Mouse (Mus musculus) testis, adult 2 months (tissue): Measurements from ENCODE around the gene Mtrf1l.

Experiments
- CTCF ChIP-seq: fragments of 200-500 bp; IDR thresholded peaks from 2 replicates; pipeline ENCODE4 v1.5.1; 2012; ENCODE audit warnings: low read depth, mild to moderate bottlenecking, inconsistent platforms, low read length, moderate library complexity; ENCODE audit not compliant: control insufficient read depth, insufficient read depth, insufficient replicate concordance
- POLR2A ChIP-seq: fragments of 200-500 bp; IDR thresholded peaks from 2 replicates; pipeline ENCODE4 v1.6.1; 2012; ENCODE audit warnings: low read depth, mild to moderate bottlenecking, inconsistent platforms, low read length, moderate library complexity; ENCODE audit not compliant: control insufficient read depth

DNA sequence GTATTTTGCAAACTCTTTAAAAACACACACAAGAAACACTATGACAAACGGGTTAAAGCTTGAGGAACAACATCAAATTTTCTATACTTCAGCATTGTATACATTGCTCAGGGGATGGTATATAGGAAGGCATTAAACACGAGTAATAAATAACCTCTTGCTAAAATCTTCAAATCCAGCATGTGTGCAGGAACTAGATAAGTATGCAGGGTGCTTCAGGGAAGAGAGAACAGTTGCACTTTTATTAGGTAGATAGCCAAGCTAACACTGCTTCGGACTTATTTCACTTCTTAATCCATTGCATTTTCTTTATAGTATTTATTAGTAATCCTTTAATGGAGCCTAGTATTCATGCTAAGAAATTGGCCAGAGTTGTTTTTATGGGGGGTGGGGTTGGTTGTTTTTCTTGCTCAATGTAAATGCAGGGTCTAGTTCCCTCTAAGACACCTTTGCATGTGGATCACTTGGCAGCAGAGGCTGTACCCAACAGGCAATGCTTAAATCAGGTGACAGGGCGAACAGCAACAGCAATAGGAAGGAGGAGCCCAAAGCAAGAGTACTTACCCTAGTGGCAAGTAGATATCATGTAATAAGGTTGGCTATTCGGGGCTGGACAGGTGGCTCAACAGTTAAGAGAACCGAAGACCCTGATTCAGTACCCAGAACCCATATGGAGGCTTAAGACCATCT, 2.8 kb upstream of the Mtrf1l start:
- TF ChIP-seq CTCF (no peak), POLR2A (no peak)
